Comparison of ENCODE assay signal across 8 mouse cellular contexts in genomic region chr10:98916781-98917340, GRCm38 (mm10). TPM values are rescaled to one million over a fixed set of nuclear protein-coding genes. Genes with fewer than 3 reads are reported as not detected.
A peak's percentile ranks its signal among the peaks of the same experiment; 100 is the strongest.
DNase-seq lines count a peak whose midpoint lies in the region; ATAC-seq and TF ChIP-seq lines count a peak whose summit lies in the region.

No protein-coding gene starts in this region.

- H3K4me1 ChIP-seq in heart, embryonic 13.5 days: peaks cover 36% of the 10 kb centered on the region
- peaks cover 43% of the 10 kb centered on the region for H3K4me1 ChIP-seq in G1E (ENCODE audit: insufficient read depth, low read depth, low read length)
- peaks cover 7% of the 10 kb centered on the region for H3K4me1 ChIP-seq in hindbrain, embryonic 12.5 days
- H3K4me1 ChIP-seq in midbrain, embryonic 10.5 days: peaks cover 18% of the 10 kb centered on the region

- no peaks in the 10 kb centered on the region for H3K36me3 ChIP-seq in heart, embryonic 13.5 days
- peaks cover 3% of the 10 kb centered on the region for H3K36me3 ChIP-seq in G1E (replicated peaks)
- H3K36me3 ChIP-seq in hindbrain, embryonic 12.5 days: no peaks in the 10 kb centered on the region
- no peaks in the 10 kb centered on the region for H3K36me3 ChIP-seq in midbrain, embryonic 10.5 days

- no peak for ATAC-seq in heart, embryonic 13.5 days (ENCODE audit: extremely low read depth, insufficient number of reproducible peaks, low FRiP score, low TSS enrichment)
- ATAC-seq in G1E (ENCODE audit: extremely low read depth, insufficient number of reproducible peaks, low FRiP score, poor library complexity, severe bottlenecking): no peak
- no peak for ATAC-seq in hindbrain, embryonic 12.5 days (ENCODE audit: low FRiP score)

- H3K27me3 ChIP-seq in heart, embryonic 13.5 days (replicated peaks): no peaks in the 10 kb centered on the region
- no peaks in the 10 kb centered on the region for H3K27me3 ChIP-seq in G1E (ENCODE audit: insufficient read depth, low read length)
- H3K27me3 ChIP-seq in hindbrain, embryonic 12.5 days: no peaks in the 10 kb centered on the region
- H3K27me3 ChIP-seq in midbrain, embryonic 10.5 days (ENCODE audit: low read depth, poor library complexity, severe bottlenecking): peaks cover 10% of the 10 kb centered on the region; the same call in 1 of the 2 replicates

- peak overlapping the region; percentile 99 for H3K9ac ChIP-seq in heart, embryonic 13.5 days
- 0 out of 2 replicates have a peak overlapping the region, but pooled peaks have one; percentile 98 for H3K9ac ChIP-seq in hindbrain, embryonic 12.5 days

- no peaks in the 10 kb centered on the region for H3K9me3 ChIP-seq in heart, embryonic 13.5 days
- no peaks in the 10 kb centered on the region for H3K9me3 ChIP-seq in G1E (replicated peaks)
- no peaks in the 10 kb centered on the region for H3K9me3 ChIP-seq in hindbrain, embryonic 12.5 days (replicated peaks)
- no peaks in the 10 kb centered on the region for H3K9me3 ChIP-seq in midbrain, embryonic 10.5 days (replicated peaks)

- no peak overlapping the region for H3K27ac ChIP-seq in heart, embryonic 13.5 days (replicated peaks)
- H3K27ac ChIP-seq in hindbrain, embryonic 12.5 days: no peak overlapping the region
- H3K27ac ChIP-seq in midbrain, embryonic 10.5 days (replicated peaks): no peak overlapping the region

- peak overlapping the region; percentile 98 for H3K4me3 ChIP-seq in heart, embryonic 13.5 days
- H3K4me3 ChIP-seq in G1E (ENCODE audit: low read depth, low read length): peak overlapping the region; percentile 100
- peak overlapping the region; percentile 99 for H3K4me3 ChIP-seq in hindbrain, embryonic 12.5 days
- peak overlapping the region; percentile 97 for H3K4me3 ChIP-seq in midbrain, embryonic 10.5 days

- 64% methylated on average over 10 of the region's 10 CpGs for WGBS in heart, embryonic 13.5 days
- 74% methylated on average over 10 of the region's 10 CpGs for WGBS in hindbrain, embryonic 12.5 days
- 80% methylated on average over 10 of the region's 10 CpGs for WGBS in midbrain, embryonic 10.5 days

- intact Hi-C loops in heart, postnatal 10 days (cut with DNase I): loop anchor here (5.0 kb wide), 1 partner anchor 60 kb away; no protein-coding TSS in a partner anchor

- no peak for DNase-seq in heart, postnatal 10 days
- DNase-seq in G1E (ENCODE audit: low spot score): no peak
- DNase-seq in midbrain, embryonic 10.5 days (ENCODE audit: low spot score): no peak
- DNase-seq in right cerebral cortex, postnatal 14 days: no peak
- DNase-seq in adrenal gland, postnatal 36 days: no peak
- no peak for DNase-seq in left cerebral cortex, adult 9 months (ENCODE audit: low spot score in 2 of 2)

- no peak for TF ChIP-seq CTCF in G1E (IDR thresholded peaks at IDR 0.05; ENCODE audit: low read depth, low read length)

- peak overlapping the region; percentile 84 for H3K4me2 ChIP-seq in heart, embryonic 13.5 days
- H3K4me2 ChIP-seq in hindbrain, embryonic 12.5 days (replicated peaks): peak overlapping the region; percentile 95

RNA-seq across cellular contexts. Expression of gene Atp2b1, which starts 2.7 kb away (rescaled TPM):
- polyA plus RNA-seq in heart, embryonic 13.5 days (2015; fragmentation: Nextera tagmentation; extraction: Ambion mirVana): 82.8 and 91.1 TPM in 2 replicates
- 10 to 100 TPM; 73.3 to 76.6 TPM for total RNA-seq in heart, postnatal 10 days (2021)
- total RNA-seq in G1E (2014; fragmentation: Nextera tagmentation): 118 and 160 TPM in 2 replicates
- 55.4 and 65.1 TPM in 2 replicates for total RNA-seq in G1E (2017)
- 18.1 and 18.5 TPM in 2 replicates for polyA plus RNA-seq in G1E (2012)
- polyA plus RNA-seq in hindbrain, embryonic 12.5 days (2016; fragmentation: Nextera tagmentation; extraction: Ambion mirVana): 151 and 160 TPM in 2 replicates
- polyA plus RNA-seq in midbrain, embryonic 10.5 days (2016; fragmentation: Nextera tagmentation; extraction: Ambion mirVana): 80.8 and 83.9 TPM in 2 replicates
- 10 to 100 TPM; 50.1 to 57.9 TPM for total RNA-seq in adrenal gland, postnatal 36 days (2021)
